Mouse (Mus musculus): ENCODE results near the gene Pgs1. TPM values are rescaled to one million over a fixed set of nuclear protein-coding genes. Genes with fewer than 3 reads are reported as not detected.

Pgs1 gene
- polyA plus RNA-seq, 1 experiment from 2014 or later: 42.2 TPM

DNA sequence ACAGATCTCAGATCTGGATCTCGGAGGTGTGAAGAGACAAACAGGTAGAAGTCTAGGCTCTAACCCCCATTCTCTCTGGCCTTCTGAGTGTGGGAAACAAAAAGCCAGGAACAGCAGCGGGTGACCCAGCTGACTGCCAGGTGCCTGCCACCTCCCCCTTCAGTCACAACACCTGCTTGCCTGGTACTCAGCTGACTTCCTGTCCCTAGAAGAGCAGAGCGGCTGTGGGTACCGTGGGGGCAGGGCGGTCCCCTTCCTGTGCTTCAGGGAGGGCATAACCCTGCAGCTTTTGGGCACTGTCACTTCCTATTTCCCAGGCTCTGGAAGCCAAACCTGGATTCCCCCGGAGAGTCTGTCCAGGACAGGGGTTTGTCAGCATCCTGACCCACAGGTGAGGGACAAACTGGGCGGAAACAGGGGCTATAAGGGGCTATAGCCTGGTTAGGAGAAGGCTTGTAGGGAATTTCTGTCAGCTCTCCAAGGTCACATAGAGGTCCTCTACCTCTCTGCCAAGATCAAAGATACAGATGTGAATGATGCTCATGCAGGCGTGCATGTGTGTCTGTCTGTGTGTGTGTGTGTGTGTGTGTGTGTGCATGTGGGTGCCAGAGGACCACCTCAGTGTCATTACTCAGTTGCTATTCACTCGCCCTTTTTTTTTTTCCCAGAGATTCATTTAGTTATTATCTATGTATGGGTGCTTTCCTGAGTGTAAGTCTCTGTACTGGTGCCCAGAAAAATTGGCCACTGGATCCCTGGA, 33.7 kb upstream of the Pgs1 start:
- 47% methylated on average over 9 of the region's 9 CpGs for WGBS

DNA sequence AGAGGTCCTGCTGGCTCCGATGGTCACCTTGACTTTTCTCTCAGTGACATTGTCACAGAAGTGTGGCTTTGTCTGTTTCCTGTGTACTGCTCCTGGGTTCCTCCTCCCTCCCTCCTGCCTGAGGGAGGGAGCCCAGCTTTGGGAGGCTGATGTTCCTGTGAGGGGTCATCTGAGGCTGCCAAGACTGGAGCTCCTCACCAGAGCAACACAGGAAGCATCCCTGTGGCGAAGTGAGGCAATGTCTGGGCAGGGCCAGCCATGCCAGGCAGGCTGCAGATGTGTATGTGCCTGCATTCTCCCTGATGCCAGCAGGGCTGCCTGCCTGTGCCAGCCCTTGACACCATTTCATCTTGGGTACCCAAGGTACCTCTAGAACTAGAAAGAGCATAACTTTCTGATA, 32.0 kb upstream of the Pgs1 start:
- Histone ChIP-seq H3K27ac (no peak overlapping the region), H3K4me1 (peaks cover 62% of the 10 kb centered on the region), H3K36me3 (no peaks in the 10 kb centered on the region), H3K9ac (no peak overlapping the region), H3K4me3 (no peak overlapping the region), H3K4me2 (no peak overlapping the region), H3K27me3 (no peaks in the 10 kb centered on the region), H3K9me3 (no peaks in the 10 kb centered on the region)
- 53% methylated on average over 2 of the region's 2 CpGs for WGBS
- no peak for ATAC-seq (ENCODE audit: borderline replicate concordance, extremely low read depth, low FRiP score, low TSS enrichment)

More for the DNA sequence above, 33.7 kb upstream of the Pgs1 start:
- no peak overlapping the region for H3K4me3 ChIP-seq
- H3K9ac ChIP-seq: no peak overlapping the region
- no peak for ATAC-seq (ENCODE audit: borderline replicate concordance, extremely low read depth, low FRiP score, low TSS enrichment)
- peaks cover 52% of the 10 kb centered on the region for H3K4me1 ChIP-seq
- no peaks in the 10 kb centered on the region for H3K9me3 ChIP-seq
- H3K27me3 ChIP-seq: no peaks in the 10 kb centered on the region
- H3K36me3 ChIP-seq: no peaks in the 10 kb centered on the region
- H3K27ac ChIP-seq: no peak overlapping the region
- H3K4me2 ChIP-seq: no peak overlapping the region

DNA sequence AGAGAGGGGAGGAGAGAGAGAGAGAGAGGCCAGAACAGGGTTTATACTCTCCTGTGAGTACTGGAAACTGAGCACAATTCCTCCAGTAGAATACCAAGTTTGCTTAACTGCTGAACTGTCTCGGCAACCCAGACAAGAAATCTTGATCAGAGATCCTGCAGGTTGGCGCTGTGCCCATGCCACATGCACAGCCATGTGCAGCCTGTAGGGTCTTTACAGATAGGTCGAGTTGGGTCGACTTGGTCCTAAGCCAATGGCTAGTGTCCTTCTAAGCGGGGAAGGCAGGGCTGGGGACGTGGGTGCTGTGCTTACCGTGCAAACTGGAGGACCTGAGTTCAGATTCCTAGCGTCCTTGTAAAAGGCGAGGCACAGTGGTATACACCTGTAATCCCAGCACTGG, 31.3 kb upstream of the Pgs1 start:
- Histone ChIP-seq H3K4me1 (peaks cover 62% of the 10 kb centered on the region), H3K9ac (no peak overlapping the region), H3K4me3 (no peak overlapping the region), H3K9me3 (no peaks in the 10 kb centered on the region), H3K27ac (no peak overlapping the region), H3K4me2 (no peak overlapping the region), H3K27me3 (no peaks in the 10 kb centered on the region), H3K36me3 (no peaks in the 10 kb centered on the region)
- WGBS: 67% methylated on average over 9 of the region's 9 CpGs
- ATAC-seq (ENCODE audit: borderline replicate concordance, extremely low read depth, low FRiP score, low TSS enrichment): no peak

DNA sequence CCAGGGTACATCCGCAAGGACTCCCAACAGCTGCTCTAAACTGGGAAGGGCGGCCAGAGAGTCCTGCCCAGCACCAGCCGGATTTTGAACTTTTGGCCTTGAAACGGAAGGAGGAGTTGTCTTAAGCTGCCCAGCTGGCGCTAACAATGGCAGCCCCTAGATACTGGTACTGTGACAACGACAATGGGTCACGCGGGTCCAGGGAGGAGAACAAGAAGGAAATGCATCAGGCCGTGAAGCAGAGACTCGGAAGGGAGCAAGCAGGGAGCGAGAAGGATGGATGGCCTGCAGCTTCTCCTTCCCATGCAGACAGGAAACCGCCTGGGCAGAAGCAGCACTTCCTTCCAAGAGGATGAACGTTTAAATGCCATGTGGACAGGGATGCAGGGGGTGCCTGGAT, 30.5 kb upstream of the Pgs1 start:
- no peaks in the 10 kb centered on the region for H3K27me3 ChIP-seq
- H3K9ac ChIP-seq: no peak overlapping the region
- no peak overlapping the region for H3K4me2 ChIP-seq
- no peaks in the 10 kb centered on the region for H3K36me3 ChIP-seq
- WGBS: 44% methylated on average over 13 of the region's 13 CpGs
- peaks cover 63% of the 10 kb centered on the region for H3K4me1 ChIP-seq
- no peaks in the 10 kb centered on the region for H3K9me3 ChIP-seq
- ATAC-seq (ENCODE audit: borderline replicate concordance, extremely low read depth, low FRiP score, low TSS enrichment): no peak
- H3K4me3 ChIP-seq: no peak overlapping the region
- H3K27ac ChIP-seq: 0 out of 2 replicates have a peak overlapping the region, but pooled peaks have one; percentile 3

DNA sequence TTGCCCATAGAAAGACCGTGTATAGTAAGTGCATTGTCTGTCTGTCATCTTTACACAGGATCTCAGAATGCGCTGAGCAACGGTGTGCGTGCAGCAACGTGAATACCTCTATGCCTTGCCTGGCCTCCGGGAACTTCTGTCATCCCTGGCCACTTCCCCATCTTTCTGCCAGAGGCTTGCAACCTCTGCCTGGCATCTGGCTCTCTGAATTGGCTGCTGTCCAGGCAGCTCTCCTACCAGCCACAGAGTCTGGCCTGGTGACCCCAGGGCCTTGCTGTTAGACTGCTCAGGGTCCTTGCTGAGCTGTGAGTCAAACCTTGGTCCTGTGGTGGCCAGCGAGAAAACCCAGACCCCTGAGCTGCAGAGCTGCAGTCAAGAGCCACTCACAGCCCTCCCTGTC, 27.9 kb upstream of the Pgs1 start:
- WGBS: 49% methylated on average over 7 of the region's 7 CpGs
- H3K36me3 ChIP-seq: no peaks in the 10 kb centered on the region
- H3K9me3 ChIP-seq: no peaks in the 10 kb centered on the region
- 0 out of 2 replicates have a peak overlapping the region, but pooled peaks have one; percentile 12 for H3K27ac ChIP-seq
- H3K27me3 ChIP-seq: no peaks in the 10 kb centered on the region
- H3K4me3 ChIP-seq: no peak overlapping the region
- peaks cover 71% of the 10 kb centered on the region for H3K4me1 ChIP-seq
- no peak for ATAC-seq (ENCODE audit: borderline replicate concordance, extremely low read depth, low FRiP score, low TSS enrichment)
- no peak overlapping the region for H3K4me2 ChIP-seq
- H3K9ac ChIP-seq: no peak overlapping the region

DNA sequence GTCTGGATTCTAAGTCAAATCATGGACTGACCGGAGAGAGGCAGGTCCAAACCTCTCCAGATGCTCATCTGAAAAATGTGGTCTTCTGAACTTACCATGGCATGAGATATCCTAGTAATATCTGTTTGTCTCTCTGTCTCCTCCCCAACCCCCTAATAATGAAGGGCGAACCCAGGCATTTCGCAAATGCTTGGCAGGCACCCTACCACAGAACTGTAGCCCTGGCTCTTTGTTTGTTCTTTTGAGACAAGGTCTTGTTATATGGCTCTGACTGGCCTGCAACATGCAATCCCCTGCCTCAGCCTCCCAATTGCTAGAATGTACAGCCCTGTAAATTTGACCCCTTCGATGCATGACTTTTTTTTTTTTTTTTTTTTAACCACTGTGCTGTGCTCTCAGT, 26.9 kb upstream of the Pgs1 start:
- no peak for ATAC-seq (ENCODE audit: borderline replicate concordance, extremely low read depth, low FRiP score, low TSS enrichment)
- H3K9ac ChIP-seq: no peak overlapping the region
- H3K4me1 ChIP-seq: peaks cover 76% of the 10 kb centered on the region
- H3K27ac ChIP-seq: no peak overlapping the region
- H3K36me3 ChIP-seq: no peaks in the 10 kb centered on the region
- H3K4me3 ChIP-seq: no peak overlapping the region
- WGBS: 85% methylated on average over 4 of the region's 4 CpGs
- no peaks in the 10 kb centered on the region for H3K27me3 ChIP-seq
- no peaks in the 10 kb centered on the region for H3K9me3 ChIP-seq
- H3K4me2 ChIP-seq: no peak overlapping the region

- no peak overlapping the region for H3K4me3 ChIP-seq
- no peaks in the 10 kb centered on the region for H3K9me3 ChIP-seq
- 49% methylated on average over 17 of the region's 17 CpGs for WGBS
- H3K36me3 ChIP-seq: no peaks in the 10 kb centered on the region
- H3K4me2 ChIP-seq: no peak overlapping the region
- ATAC-seq (ENCODE audit: borderline replicate concordance, extremely low read depth, low FRiP score, low TSS enrichment): no peak
- no peaks in the 10 kb centered on the region for H3K27me3 ChIP-seq
- no peak overlapping the region for H3K27ac ChIP-seq
- H3K9ac ChIP-seq: no peak overlapping the region
- H3K4me1 ChIP-seq: peaks cover 76% of the 10 kb centered on the region
Observed at GRCm38 (mm10) chr11:117959741-117960381, 26.2 kb upstream of the Pgs1 start.

DNA sequence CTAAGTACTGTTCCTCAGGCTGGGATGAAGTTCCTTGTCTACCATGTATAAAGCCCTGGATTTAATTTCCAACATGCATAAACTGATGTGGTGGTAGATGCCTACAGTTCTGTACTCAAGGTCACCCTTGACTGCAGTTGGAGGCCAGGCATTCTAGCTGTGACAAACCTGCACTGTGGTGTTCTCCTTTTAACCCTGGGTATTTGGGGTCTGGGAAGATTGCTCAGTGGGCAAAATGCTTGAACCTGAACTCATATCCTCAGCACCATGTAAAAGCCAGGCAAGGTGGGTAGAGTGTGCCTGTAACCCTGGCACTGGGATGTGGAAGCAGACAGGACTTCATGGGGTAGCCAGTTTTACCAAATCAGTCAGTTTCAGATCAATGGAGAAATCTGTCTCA, 25.5 kb upstream of the Pgs1 start:
- H3K9ac ChIP-seq: no peak overlapping the region
- no peak overlapping the region; the same call in 1 of the 2 replicates for H3K27ac ChIP-seq
- no peak for ATAC-seq (ENCODE audit: borderline replicate concordance, extremely low read depth, low FRiP score, low TSS enrichment)

DNA sequence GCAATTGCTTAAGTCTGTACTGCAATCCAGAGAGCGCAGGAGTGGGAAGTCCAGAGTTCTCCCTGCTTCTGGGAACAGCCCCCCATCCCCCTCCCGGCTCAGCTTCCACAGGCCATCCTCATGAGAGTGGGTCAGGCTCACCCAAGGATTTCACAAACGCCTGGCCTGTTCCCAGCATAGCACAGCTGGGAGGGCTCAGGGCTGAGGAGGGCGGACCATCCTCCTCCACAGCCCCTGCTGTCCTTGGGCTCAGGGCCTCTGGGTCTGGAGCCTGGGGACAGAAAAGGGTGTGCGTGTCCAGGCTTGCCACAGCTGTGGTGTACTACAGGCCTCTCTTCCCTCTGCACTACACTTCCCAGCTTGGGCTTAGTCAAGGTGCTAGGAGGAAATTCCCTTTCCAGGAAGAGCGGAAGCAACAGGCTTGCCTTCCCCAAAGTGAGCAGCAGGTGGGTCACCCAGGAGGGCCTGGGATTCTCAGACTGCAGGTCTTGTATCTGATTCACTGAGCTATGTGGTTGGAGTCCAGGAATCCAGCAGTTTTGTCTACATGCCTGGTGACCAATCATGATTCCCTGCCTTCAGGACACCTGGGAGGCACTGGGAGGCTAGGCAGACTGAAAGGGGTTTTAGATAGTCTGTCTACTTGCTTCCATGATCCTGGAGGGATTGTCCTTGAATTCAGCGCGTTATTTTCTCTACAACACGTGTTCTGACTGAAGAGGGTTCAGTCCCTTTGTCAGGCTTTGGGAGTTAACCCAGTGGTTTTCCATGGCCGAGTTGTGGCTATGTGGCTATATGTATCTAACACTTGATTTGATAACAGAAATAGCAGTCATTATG, 23.6 kb upstream of the Pgs1 start:
- H3K4me3 ChIP-seq: peak overlapping the region; percentile 30; the same call in 1 of the 2 replicates
- peaks cover 84% of the 10 kb centered on the region for H3K4me1 ChIP-seq
- ATAC-seq (ENCODE audit: borderline replicate concordance, extremely low read depth, low FRiP score, low TSS enrichment): peak; percentile 86
- H3K9me3 ChIP-seq: no peaks in the 10 kb centered on the region
- H3K9ac ChIP-seq: no peak overlapping the region
- peak overlapping the region; percentile 94 for H3K27ac ChIP-seq
- 0 out of 2 replicates have a peak, but pooled peaks cover 6% of the 10 kb centered on the region for H3K36me3 ChIP-seq
- H3K27me3 ChIP-seq: no peaks in the 10 kb centered on the region
- peak overlapping the region; percentile 79 for H3K4me2 ChIP-seq
- 30% methylated on average over 10 of the region's 10 CpGs for WGBS

More for the DNA sequence above, 25.5 kb upstream of the Pgs1 start:
- no peak overlapping the region for H3K4me2 ChIP-seq
- H3K27me3 ChIP-seq: no peaks in the 10 kb centered on the region
- H3K4me3 ChIP-seq: no peak overlapping the region
- H3K4me1 ChIP-seq: peaks cover 76% of the 10 kb centered on the region
- no peaks in the 10 kb centered on the region for H3K9me3 ChIP-seq
- H3K36me3 ChIP-seq: no peaks in the 10 kb centered on the region

DNA sequence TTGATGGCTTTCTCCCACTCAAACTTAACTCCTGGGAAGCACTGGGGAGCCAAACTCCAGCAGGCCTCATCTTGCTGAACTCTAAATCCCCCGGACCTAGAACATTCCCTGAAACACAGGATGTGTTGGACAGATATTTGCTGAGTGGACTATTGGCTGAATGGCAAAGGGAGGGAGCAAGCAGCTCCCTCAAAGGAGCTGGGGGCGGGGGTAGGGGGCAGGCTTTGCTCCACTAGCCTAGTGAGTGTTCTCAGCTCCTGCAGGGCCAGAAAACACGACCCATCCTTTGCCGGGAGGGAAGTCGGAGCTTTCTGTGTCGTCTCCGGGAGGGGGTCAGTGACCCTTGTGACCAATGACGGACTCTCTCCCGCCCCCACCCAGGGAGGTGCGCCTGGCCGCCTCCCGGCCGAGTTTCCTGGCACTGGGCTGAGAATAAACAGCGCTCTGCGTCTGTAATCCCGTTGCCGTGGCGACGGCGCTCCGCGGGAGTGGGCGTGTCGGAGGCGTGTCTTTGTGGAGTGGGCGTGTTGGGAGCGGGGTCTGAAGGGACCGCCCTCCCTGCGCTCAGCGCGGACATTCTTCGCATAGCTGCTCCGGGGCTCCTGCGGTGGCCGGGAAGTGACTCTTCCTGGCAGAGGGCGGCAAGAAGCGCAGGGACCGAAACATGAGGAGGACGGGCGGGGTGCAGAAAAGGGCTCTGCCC, 22.9 kb upstream of the Pgs1 start:
- WGBS: under 1% methylated on average over 40 of the region's 40 CpGs
- 0 out of 2 replicates have a peak, but pooled peaks cover 6% of the 10 kb centered on the region for H3K36me3 ChIP-seq

GRCm38 (mm10) chr11:117963872-117964271, 22.2 kb upstream of the Pgs1 start:
- Histone ChIP-seq H3K36me3 (0 out of 2 replicates have a peak, but pooled peaks cover 6% of the 10 kb centered on the region), H3K9ac (peak overlapping the region; percentile 29; the same call in 1 of the 2 replicates), H3K27ac (peak overlapping the region; percentile 94), H3K4me2 (peak overlapping the region; percentile 79), H3K4me3 (peak overlapping the region; percentile 30), H3K4me1 (peaks cover 80% of the 10 kb centered on the region), H3K27me3 (no peaks in the 10 kb centered on the region), H3K9me3 (no peaks in the 10 kb centered on the region)
- ATAC-seq (ENCODE audit: borderline replicate concordance, extremely low read depth, low FRiP score, low TSS enrichment): no peak
- WGBS: 1% methylated on average over 9 of the region's 9 CpGs

More for the DNA sequence above, 22.9 kb upstream of the Pgs1 start:
- peak overlapping the region; percentile 94 for H3K27ac ChIP-seq
- peak overlapping the region; percentile 29; the same call in 1 of the 2 replicates for H3K9ac ChIP-seq
- H3K4me1 ChIP-seq: peaks cover 86% of the 10 kb centered on the region
- ATAC-seq (ENCODE audit: borderline replicate concordance, extremely low read depth, low FRiP score, low TSS enrichment): peak; percentile 84
- H3K4me2 ChIP-seq: peak overlapping the region; percentile 79
- peak overlapping the region; percentile 30 for H3K4me3 ChIP-seq
- no peaks in the 10 kb centered on the region for H3K27me3 ChIP-seq
- H3K9me3 ChIP-seq: no peaks in the 10 kb centered on the region
